Mouse (Mus musculus) liver, postnatal 0 days (tissue): Measurements from ENCODE around the gene Prn.

Experiments used
- CTCF ChIP-seq: sonication (generic); IDR thresholded peaks from 2 replicates; pipeline ENCODE4 v1.5.1; 2016; ENCODE audit warnings: antibody characterized with exemption, low read depth
- EP300 ChIP-seq: IDR thresholded peaks from 2 replicates; pipeline ENCODE4 v1.6.1; 2016; ENCODE audit warnings: antibody characterized with exemption, low read depth, mild to moderate bottlenecking

- no peak for TF ChIP-seq CTCF
- no peak for TF ChIP-seq EP300
Measured at GRCm38 (mm10) chr2:131941501-131941900, 31.7 kb downstream of the Prn start.
